Mouse (Mus musculus): ENCODE measurements around the gene Tprn. TPM values are rescaled to one million over a fixed set of nuclear protein-coding genes. Genes with fewer than 3 reads are reported as not detected.

Gene Tprn
- total RNA-seq, 2 experiments from 2014 or later, result 7.6 to 7.9 TPM

Other genes with a start within 250 kb of the Tprn start
Only the 30 nearest of the 34 such genes appear.
- not detected in 2 replicates for gene Entpd8, start 182.3 kb upstream of the Tprn start, total RNA-seq (2015)
- not detected in 2 replicates for gene Entpd8, start 182.3 kb upstream of the Tprn start, total RNA-seq (2017)
- not detected in 2 replicates for gene Noxa1, start 167.5 kb upstream of the Tprn start, total RNA-seq (2015)
- not detected in 2 replicates for gene Noxa1, start 167.5 kb upstream of the Tprn start, total RNA-seq (2017)
- 0.42 and 0.51 TPM in 2 replicates for gene Nrarp, start 81.9 kb upstream of the Tprn start, total RNA-seq (2015)
- gene Nrarp, start 81.9 kb upstream of the Tprn start, total RNA-seq (2017), result 0.78 and 1.3 TPM in 2 replicates
- gene Tor4a, start 65.7 kb upstream of the Tprn start, total RNA-seq (2015), result 11.4 and 12.5 TPM in 2 replicates
- gene Tor4a, start 65.7 kb upstream of the Tprn start, total RNA-seq (2017), result 16.1 and 17.6 TPM in 2 replicates
- 23.7 and 28.9 TPM in 2 replicates for gene Nelfb, start 51.1 kb upstream of the Tprn start, total RNA-seq (2015)
- 35.8 and 38.7 TPM in 2 replicates for gene Nelfb, start 51.1 kb upstream of the Tprn start, total RNA-seq (2017)
- gene Stpg3, start 48.0 kb upstream of the Tprn start, total RNA-seq (2015), result 0.30 TPM in 1 of 2 replicates, not detected in the other
- gene Stpg3, start 48.0 kb upstream of the Tprn start, total RNA-seq (2017), result 0.54 TPM in 1 of 2 replicates, not detected in the other
- not detected in 2 replicates for gene Fam166a, start 43.9 kb upstream of the Tprn start, total RNA-seq (2015)
- gene Fam166a, start 43.9 kb upstream of the Tprn start, total RNA-seq (2017), result not detected in 2 replicates
- gene Tubb4b, start 37.9 kb upstream of the Tprn start, total RNA-seq (2015), result 435 and 440 TPM in 2 replicates
- gene Tubb4b, start 37.9 kb upstream of the Tprn start, total RNA-seq (2017), result 571 and 580 TPM in 2 replicates
- not detected in 2 replicates for gene Slc34a3, start 28.3 kb upstream of the Tprn start, total RNA-seq (2015)
- not detected in 2 replicates for gene Slc34a3, start 28.3 kb upstream of the Tprn start, total RNA-seq (2017)
- gene Rnf224, start 25.8 kb upstream of the Tprn start, total RNA-seq (2015), result not detected in 2 replicates
- 0.25 TPM in 1 of 2 replicates, not detected in the other for gene Rnf224, start 25.8 kb upstream of the Tprn start, total RNA-seq (2017)
- 0.69 TPM in 1 of 2 replicates, not detected in the other for gene Rnf208, start 20.4 kb upstream of the Tprn start, total RNA-seq (2015)
- gene Rnf208, start 20.4 kb upstream of the Tprn start, total RNA-seq (2017), result 0.29 TPM in 1 of 2 replicates, not detected in the other
- gene Cysrt1, start 20.2 kb upstream of the Tprn start, total RNA-seq (2015), result not detected in 2 replicates
- gene Cysrt1, start 20.2 kb upstream of the Tprn start, total RNA-seq (2017), result not detected in 2 replicates
- gene AL732309.1, start 15.8 kb upstream of the Tprn start, total RNA-seq (2015), result 3.9 and 5.0 TPM in 2 replicates
- 3.2 and 3.8 TPM in 2 replicates for gene AL732309.1, start 15.8 kb upstream of the Tprn start, total RNA-seq (2017)
- 11.4 and 12.8 TPM in 2 replicates for gene Tmem203, start 7.2 kb upstream of the Tprn start, total RNA-seq (2015)
- gene Tmem203, start 7.2 kb upstream of the Tprn start, total RNA-seq (2017), result 9.6 and 9.8 TPM in 2 replicates
- gene Ssna1, start 9.8 kb downstream of the Tprn start, total RNA-seq (2015), result 136 and 148 TPM in 2 replicates
- gene Ssna1, start 9.8 kb downstream of the Tprn start, total RNA-seq (2017), result 71.3 and 92.7 TPM in 2 replicates
- 28.3 and 34.4 TPM in 2 replicates for gene Anapc2, start 9.9 kb downstream of the Tprn start, total RNA-seq (2015)
- gene Anapc2, start 9.9 kb downstream of the Tprn start, total RNA-seq (2017), result 36.5 and 42.4 TPM in 2 replicates
- not detected in 2 replicates for gene Tmem210, start 25.5 kb downstream of the Tprn start, total RNA-seq (2015)
- gene Tmem210, start 25.5 kb downstream of the Tprn start, total RNA-seq (2017), result not detected in 2 replicates
- not detected in 2 replicates for gene Lrrc26, start 27.3 kb downstream of the Tprn start, total RNA-seq (2015)
- gene Lrrc26, start 27.3 kb downstream of the Tprn start, total RNA-seq (2017), result not detected in 2 replicates
- not detected in 2 replicates for gene Grin1, start 56.6 kb downstream of the Tprn start, total RNA-seq (2015)
- gene Grin1, start 56.6 kb downstream of the Tprn start, total RNA-seq (2017), result not detected in 2 replicates
- gene Man1b1, start 69.7 kb downstream of the Tprn start, total RNA-seq (2015), result 19.1 and 23.4 TPM in 2 replicates
- 42.5 and 52.1 TPM in 2 replicates for gene Man1b1, start 69.7 kb downstream of the Tprn start, total RNA-seq (2017)
- gene Dpp7, start 93.7 kb downstream of the Tprn start, total RNA-seq (2015), result 15.8 and 16.3 TPM in 2 replicates
- gene Dpp7, start 93.7 kb downstream of the Tprn start, total RNA-seq (2017), result 19.1 and 32.9 TPM in 2 replicates
- gene Uap1l1, start 103.1 kb downstream of the Tprn start, total RNA-seq (2015), result 42.2 and 60.4 TPM in 2 replicates
- 13.6 and 14.5 TPM in 2 replicates for gene Uap1l1, start 103.1 kb downstream of the Tprn start, total RNA-seq (2017)
- gene Sapcd2, start 109.7 kb downstream of the Tprn start, total RNA-seq (2015), result 6.0 and 10.8 TPM in 2 replicates
- 5.8 and 6.7 TPM in 2 replicates for gene Sapcd2, start 109.7 kb downstream of the Tprn start, total RNA-seq (2017)
- not detected in 2 replicates for gene Entpd2, start 133.3 kb downstream of the Tprn start, total RNA-seq (2015)
- not detected in 2 replicates for gene Entpd2, start 133.3 kb downstream of the Tprn start, total RNA-seq (2017)
- gene Npdc1, start 136.7 kb downstream of the Tprn start, total RNA-seq (2015), result 1.5 TPM in 1 of 2 replicates, not detected in the other
- 0.27 TPM in 1 of 2 replicates, not detected in the other for gene Npdc1, start 136.7 kb downstream of the Tprn start, total RNA-seq (2017)
- 11.1 and 12.5 TPM in 2 replicates for gene Fut7, start 160.6 kb downstream of the Tprn start, total RNA-seq (2015)
- 21.4 and 24.2 TPM in 2 replicates for gene Fut7, start 160.6 kb downstream of the Tprn start, total RNA-seq (2017)
- gene Abca2, start 166.1 kb downstream of the Tprn start, total RNA-seq (2015), result 66.7 and 70.5 TPM in 2 replicates
- gene Abca2, start 166.1 kb downstream of the Tprn start, total RNA-seq (2017), result 26.9 and 29.5 TPM in 2 replicates
- gene Clic3, start 194.2 kb downstream of the Tprn start, total RNA-seq (2015), result not detected in 2 replicates
- 0.27 TPM in 1 of 2 replicates, not detected in the other for gene Clic3, start 194.2 kb downstream of the Tprn start, total RNA-seq (2017)
- gene Paxx, start 198.5 kb downstream of the Tprn start, total RNA-seq (2015), result 32.8 and 40.9 TPM in 2 replicates
- gene Paxx, start 198.5 kb downstream of the Tprn start, total RNA-seq (2017), result 15.3 and 21.3 TPM in 2 replicates
- gene Ptgds, start 207.4 kb downstream of the Tprn start, total RNA-seq (2015), result 0.42 TPM in 1 of 2 replicates, not detected in the other
- not detected in 2 replicates for gene Ptgds, start 207.4 kb downstream of the Tprn start, total RNA-seq (2017)